Mouse (Mus musculus) megakaryocyte progenitor cell, adult 5-6 weeks (primary cell): ENCODE data around the gene Tenm2. TPM values are rescaled to one million over a fixed set of nuclear protein-coding genes. Genes with fewer than 3 reads are reported as not detected.

Experiments used
- ATAC-seq: replicated peaks from 2 replicates; pipeline ENCODE4 v1.8.0; 2016; ENCODE audit warnings: mild to moderate bottlenecking, moderate TSS enrichment, inconsistent platforms; ENCODE audit not compliant: poor library complexity
- total RNA-seq, 2 experiments: library from RNA; stranded (forward) in 1 of 2; stranded (reverse) in 1 of 2; fragments of 157-497, 149-512 nt in 1 of 2; fragments of 200-1000 nt in 1 of 2; gene quantifications; 2 replicates each; pipeline versions ENCODE4 v1.2.3 to v1.2.4; 2015 to 2017

Tenm2 gene
- total RNA-seq, 2 experiments from 2014 or later: not detected

GRCm38 (mm10) chr11:36911406-36911805 is 324.4 kb downstream of the Tenm2 start:
- ATAC-seq: no peak

DNA sequence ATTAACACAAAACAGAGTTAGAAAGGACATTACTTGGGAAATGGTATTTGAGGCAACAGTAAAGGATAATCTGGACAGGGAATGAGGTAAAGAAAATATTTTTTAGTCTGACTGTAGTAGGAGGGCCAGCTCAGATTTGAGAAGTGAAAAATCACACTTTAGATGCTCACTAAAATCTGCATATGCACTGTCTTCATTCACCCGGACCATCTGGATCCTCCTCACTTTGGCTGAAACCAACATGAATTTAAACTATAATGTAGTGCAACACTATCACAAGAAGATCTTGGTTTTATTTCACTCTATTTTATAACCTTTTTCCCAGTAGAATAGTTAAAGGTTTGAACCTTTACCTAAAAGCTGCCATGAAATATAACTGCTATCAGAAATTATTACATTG is 326.7 kb downstream of the Tenm2 start:
- no peak for ATAC-seq

DNA sequence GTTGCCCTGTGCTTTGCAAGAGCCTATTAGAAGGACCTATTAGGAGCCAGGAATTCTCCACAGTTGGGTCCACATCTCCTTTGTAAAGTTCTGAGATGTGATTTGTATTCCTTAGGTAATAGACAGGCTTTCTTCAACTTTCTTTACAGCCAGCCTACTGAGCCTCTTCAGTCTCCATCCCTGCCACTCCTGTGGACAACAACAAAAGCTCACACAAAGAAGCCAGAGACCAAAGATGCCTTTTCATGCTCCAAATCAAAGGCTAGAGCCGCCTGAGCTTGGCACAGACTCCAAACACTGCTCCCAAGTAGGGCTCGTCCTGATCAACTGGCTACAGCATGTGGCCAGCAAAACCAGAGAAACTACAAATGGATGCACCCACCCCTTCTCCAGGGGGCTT is 333.5 kb downstream of the Tenm2 start:
- ATAC-seq: no peak

GRCm38 (mm10) chr11:36893061-36893460 is 342.7 kb downstream of the Tenm2 start:
- ATAC-seq: no peak

DNA sequence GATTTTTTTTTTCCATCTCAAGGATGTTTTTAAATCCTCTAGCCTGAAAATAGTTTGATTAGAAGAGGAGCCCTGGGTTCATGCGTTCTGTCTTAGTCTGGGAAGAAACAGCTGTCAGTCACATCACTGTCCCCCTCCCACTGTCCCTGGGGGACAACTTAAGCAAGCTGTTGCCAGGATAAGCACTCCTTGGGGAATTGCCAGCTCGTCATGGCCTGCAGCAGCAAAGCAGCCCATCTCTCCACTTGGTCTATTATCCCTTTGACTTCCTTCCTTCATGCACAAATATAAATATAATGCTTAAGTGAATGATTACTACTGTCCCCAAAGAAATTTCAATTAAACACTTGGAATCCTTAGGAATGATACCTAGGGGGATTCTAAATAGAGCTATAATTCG is 344.7 kb downstream of the Tenm2 start:
- no peak for ATAC-seq

GRCm38 (mm10) chr11:36887490-36887889 is 348.3 kb downstream of the Tenm2 start:
- ATAC-seq: no peak

DNA sequence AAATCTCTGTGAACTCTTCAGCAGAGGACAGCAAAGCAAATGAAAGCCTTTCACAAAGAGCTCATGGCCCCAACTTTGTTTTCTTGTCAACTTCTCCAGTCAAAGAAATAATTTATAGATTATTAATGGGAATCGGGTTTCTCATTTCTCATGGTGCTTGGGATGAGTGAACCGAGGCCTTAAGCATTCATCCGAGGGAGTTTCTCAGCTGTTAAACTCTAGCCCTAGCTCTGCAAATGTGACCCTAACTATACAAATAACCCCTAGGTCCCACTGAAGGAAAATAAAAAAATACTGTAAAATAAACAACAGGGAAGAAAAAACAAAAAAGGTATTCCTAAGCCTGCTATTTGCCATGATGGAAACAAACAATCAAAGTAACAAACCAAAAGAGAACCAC is 349.6 kb downstream of the Tenm2 start:
- ATAC-seq: no peak

DNA sequence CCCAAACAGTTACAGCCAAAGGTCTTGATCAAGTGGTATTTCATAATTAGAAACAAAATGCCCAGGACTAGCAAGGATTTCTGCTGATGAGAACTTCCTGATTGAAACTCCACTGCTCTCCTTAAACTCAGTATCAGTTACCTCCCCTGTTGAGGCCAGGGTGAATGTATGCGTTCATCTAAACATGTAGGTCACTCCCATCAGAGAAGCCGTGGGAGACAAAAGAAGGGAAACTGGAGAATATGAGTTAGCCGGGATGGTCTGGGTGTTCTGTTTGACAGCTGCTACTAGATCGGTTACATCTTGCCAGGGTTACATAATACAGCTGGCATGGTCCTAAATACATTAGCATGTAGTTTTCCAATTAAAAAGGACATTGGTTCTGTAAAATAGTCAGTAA is 362.8 kb downstream of the Tenm2 start:
- no peak for ATAC-seq

DNA sequence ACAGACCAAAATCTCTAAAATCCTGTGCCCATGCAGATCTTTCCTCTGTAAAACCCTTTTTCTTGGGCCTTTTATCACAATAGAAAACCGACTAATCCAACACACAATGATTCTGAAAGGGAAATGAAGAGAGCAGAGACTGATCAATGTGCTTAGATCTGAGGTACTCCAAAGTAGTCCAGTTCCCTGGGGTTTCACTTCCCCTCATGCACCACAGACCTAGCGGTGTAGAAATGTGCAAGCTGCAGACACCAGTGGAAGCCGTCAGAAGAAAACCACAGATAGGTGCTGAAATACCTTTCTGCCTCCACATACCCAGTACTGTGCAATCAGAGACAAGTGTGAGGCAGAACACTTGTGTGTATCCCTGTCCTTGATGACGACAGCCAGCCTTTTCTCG is 365.2 kb downstream of the Tenm2 start:
- no peak for ATAC-seq

DNA sequence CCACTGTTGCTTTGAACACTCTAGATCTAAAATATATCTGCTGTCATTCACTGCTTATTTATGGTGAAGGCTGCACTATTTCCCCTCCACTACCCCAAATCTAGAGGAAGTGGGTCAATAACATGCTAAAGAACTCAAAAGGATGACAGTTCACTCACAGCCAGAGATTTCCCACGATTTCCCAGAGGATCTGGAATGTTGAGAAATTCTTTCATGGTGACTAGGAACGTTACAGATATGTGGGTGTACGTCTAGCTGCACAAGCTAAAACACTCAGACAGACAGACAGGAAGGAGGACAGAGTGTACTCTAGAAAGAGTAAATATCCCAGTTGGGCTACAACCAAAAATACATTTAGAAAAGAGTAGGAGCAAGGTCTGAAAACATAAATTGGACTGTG is 384.1 kb downstream of the Tenm2 start:
- no peak for ATAC-seq

- ATAC-seq: no peak
These were observed 388.3 kb downstream of the Tenm2 start for GRCm38 (mm10) chr11:36847451-36847850.

DNA sequence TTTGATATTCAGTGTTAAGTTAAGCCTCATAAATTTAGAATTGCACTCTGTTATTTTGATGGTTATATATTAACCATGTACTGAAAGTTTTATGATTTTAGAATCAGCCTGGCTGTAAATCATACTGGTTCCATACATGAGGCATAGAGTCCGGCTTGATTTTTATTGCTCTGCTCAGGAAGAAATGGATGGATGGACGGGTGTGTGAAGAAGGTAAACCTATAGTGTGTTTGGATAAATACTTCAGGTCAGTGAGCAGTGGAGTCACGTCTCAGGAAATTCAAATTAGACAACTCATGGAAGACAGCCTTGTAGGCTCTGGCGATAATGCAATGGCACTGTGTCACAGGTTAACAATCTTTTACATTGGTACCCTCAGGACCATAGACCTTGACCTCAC is 402.9 kb downstream of the Tenm2 start:
- no peak for ATAC-seq

- ATAC-seq: no peak
These were observed 404.3 kb downstream of the Tenm2 start for GRCm38 (mm10) chr11:36831511-36831910.

DNA sequence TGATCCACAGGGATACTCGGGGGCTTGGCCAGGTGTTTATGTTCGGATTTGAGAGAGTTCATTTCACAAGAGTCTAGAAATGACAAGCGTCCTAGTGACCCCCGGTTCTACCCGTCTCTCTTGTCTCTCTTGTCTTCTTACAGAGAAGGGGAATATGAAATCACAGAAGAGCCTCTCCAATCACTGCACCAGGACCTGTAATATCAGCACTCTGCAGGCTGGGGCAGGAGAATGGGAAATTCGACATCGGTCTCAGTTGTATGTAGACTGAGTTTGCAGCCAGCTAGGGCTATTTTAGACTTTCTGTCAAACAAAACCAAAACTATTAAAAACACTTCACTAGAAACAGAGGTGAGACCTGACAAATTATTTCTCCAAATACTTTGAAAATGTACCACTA is 411.1 kb downstream of the Tenm2 start:
- no peak for ATAC-seq

DNA sequence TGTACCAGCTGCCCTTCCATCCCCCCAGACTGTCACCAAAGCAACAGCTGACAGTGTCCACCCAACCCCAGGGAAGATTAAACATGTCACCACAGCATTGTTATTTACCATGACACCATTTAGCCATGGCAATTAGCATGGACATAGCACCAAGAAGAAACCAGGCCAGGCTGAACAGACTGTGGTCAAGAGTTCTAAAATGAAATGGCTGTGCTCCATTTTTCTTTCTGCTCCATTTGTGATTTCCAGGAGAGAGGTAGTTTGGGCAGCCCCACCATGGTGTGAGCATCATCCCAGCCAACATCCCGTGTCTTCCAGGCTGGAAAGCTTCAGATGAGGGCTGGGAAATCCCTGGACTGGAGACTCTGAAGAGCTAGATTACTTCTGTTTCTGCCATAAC is 431.1 kb downstream of the Tenm2 start:
- ATAC-seq: no peak

DNA sequence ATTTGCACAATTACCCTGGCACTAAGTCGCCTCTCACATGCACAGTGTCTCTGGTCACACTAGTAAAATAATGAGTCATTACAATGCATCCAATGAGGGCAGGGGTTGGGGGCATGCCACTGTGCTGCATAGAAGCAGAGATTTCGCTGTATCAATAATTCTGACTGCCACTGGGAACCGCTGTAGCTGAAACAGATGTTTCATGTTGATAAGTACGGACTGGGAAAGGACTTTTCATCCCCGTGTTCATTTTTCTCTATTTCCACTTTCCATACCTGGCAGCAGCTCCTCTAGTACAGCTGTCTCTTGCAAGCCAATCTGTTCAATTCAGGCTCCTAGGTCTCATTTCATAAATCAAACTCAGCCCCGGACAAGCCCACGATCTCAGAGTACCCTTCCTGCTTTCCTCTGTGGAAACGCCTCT is 433.5 kb downstream of the Tenm2 start:
- no peak for ATAC-seq

DNA sequence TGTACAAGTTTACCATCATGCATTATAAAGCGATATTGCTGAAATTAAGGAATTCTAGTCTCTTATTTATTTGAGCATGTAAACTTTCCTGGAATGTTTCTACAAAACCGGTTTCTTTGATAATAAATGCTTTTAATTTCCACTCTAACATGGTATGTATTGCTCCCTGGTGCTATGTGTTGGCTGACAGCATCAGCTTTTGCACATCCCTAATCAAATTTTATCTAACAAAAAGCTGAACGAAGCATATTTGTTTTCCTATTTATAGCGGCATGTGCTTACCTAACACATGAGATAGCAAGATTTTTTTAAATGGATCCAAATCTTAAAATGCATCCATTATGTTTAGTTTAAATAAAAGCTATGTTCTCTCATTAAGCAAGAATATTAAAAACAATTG is 434.1 kb downstream of the Tenm2 start:
- ATAC-seq: no peak

- no peak for ATAC-seq
These were observed 436.4 kb downstream of the Tenm2 start for GRCm38 (mm10) chr11:36799409-36799808.

- ATAC-seq: no peak
These were observed 477.8 kb downstream of the Tenm2 start for GRCm38 (mm10) chr11:36758009-36758408.

DNA sequence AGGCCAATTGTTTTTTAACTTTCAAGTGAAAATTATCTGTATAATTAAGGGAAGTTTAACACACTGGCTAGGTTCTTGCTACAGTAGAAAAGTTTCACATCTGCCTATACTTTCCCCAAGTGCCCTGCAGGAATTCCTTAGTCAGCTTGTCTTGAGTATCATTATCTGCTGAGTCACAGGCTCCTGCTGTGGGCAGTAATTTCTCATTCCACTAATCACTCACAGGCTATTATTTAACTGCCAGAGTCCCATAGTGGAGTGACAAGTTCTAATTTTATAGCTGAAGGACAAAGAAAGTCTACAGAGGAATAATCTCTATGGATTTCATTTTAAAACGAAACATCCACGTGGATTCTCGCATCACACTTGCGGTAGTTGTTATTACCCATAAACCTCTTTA is 489.5 kb downstream of the Tenm2 start:
- ATAC-seq: no peak

GRCm38 (mm10) chr11:36727800-36728199 is 508.0 kb downstream of the Tenm2 start:
- no peak for ATAC-seq

DNA sequence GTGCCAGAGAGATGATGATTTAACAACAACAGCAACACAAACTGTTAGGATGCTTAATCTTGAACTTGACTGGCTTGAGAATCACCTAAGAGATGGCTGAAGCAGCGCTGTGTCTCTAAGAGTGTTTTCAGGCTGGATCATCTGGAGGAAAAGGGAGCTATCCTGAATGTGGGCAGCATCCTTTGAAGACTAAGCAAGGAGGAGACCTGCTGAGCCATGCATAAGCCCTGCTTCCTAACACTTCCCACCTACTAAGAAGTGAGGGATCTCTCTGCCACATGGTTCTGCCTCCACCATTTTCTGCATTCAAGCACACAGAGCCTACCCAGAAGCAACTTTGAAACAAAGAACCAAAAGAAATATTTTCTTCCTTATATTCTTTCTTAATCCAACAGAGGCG is 532.9 kb downstream of the Tenm2 start:
- no peak for ATAC-seq

DNA sequence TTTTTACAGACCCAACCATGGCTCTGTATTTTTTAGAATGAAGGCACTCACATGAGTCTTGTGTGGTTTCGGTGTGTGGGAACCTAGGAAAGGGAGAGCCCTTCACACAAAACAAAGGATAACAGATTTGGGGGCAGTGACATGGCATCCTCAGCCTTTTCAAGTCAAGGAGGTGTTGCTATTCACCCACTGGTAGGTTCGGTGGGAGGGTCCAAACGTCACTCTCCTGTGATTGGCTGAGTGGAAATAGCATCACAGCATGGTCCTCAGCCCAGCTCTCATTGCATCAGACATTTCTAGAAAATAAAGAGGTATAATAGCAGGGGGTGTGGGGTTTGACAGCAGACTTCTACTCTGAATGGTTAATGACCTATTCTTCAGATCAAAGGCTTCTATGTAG is 534.8 kb downstream of the Tenm2 start:
- ATAC-seq: no peak

DNA sequence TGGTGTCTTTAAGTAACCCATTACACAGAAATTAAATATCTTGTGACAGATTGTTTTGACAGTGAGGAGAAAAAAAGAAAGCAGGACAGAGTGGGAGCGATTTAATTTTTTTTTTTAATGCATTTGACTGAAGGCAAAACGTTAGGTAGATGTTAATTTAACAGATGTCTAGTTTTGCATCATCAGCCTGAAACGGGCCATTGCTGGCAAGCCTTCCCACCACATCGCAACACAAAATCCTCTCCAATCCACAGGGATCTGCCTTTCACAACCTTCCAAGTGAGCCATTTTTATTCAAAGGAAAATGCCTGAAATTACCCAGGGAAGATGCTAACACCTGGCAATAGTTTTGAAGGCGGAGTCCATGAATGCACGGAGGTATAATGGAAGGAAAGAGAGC is 535.6 kb downstream of the Tenm2 start:
- ATAC-seq: no peak
